Mouse (Mus musculus): ENCODE measurements around the gene Ifit2.

DNA sequence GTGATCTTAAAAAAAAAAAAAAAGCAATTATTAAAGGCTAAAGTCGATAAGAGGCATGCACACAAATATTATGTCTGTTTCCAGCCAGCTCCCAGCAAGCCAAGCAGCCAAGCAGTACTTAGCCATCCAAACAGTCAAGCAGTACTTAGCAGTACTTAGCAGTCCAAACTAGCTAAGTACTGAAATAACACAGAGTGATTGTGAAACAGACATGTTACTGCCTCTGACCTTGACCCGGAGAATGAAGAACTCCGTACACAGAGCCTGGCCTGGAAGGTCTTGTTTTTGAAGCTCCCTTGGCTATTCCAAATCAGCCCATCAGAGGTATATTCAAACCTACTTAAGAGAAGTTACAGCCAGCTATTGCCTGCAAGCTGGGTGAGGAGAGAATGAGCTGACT lies 33.3 kb upstream of the Ifit2 start:
- TF ChIP-seq ZNF384 (IDR thresholded peaks at IDR 0.05; ENCODE audit: low read depth, low read length), result no peak
- no peak for TF ChIP-seq ZC3H11A (IDR thresholded peaks at IDR 0.05; ENCODE audit: borderline replicate concordance, low read depth, low read length)
- TF ChIP-seq CHD2 (IDR thresholded peaks at IDR 0.05; ENCODE audit: low read depth, low read length), result no peak
